Mouse (Mus musculus) MEL (cell line): ENCODE measurements around the gene Bsn. TPM values are rescaled to one million over a fixed set of nuclear protein-coding genes. Genes with fewer than 3 reads are reported as not detected.

ENCODE experiments used
- DNase-seq: peaks from one replicate; pipeline ENCODE4 v3.0.0; 2011; ENCODE audit warnings: low read depth, low spot score
- H3K27ac ChIP-seq: 2 replicates; pipeline ENCODE4 v1.5.1; 2012; ENCODE audit warnings: low read depth, mild to moderate bottlenecking, control low read depth, low read length, moderate library complexity; ENCODE audit not compliant: control insufficient read depth
- H3K27me3 ChIP-seq, 2 experiments: fragments of 150-350 bp in 1 of 2; sonication (generic) in 1 of 2; 2 replicates each; pipeline ENCODE4 v1.6.1; 2012; ENCODE audit warnings: low read length in 2 of 2, mild to moderate bottlenecking in 2 of 2, improper control_type of control experiment in 1 of 2, moderate library complexity in 1 of 2; ENCODE audit not compliant: insufficient read depth in 2 of 2, control insufficient read depth in 1 of 2
- H3K36me3 ChIP-seq, 2 experiments: 2 replicates each; pipeline ENCODE4 v1.6.1; 2012 to 2014; ENCODE audit warnings: low read length in 2 of 2, improper control_type of control experiment in 1 of 2, inconsistent platforms in 1 of 2, mild to moderate bottlenecking in 1 of 2; ENCODE audit not compliant: insufficient read depth in 2 of 2, control insufficient read depth in 1 of 2
- H3K4me1 ChIP-seq, 2 experiments: fragments of 150-350 bp in 1 of 2; sonication (generic) in 1 of 2; 2 replicates each; pipeline ENCODE4 v1.6.1; 2012; ENCODE audit warnings: low read length in 2 of 2, improper control_type of control experiment in 1 of 2, mild to moderate bottlenecking in 1 of 2; ENCODE audit not compliant: insufficient read depth in 2 of 2, control insufficient read depth in 1 of 2
- H3K4me3 ChIP-seq, 2 experiments: fragments of 150-350 bp in 1 of 2; sonication (generic) in 1 of 2; 2 replicates each; pipeline ENCODE4 v1.5.1; 2012; ENCODE audit warnings: low read depth in 2 of 2, low read length in 2 of 2, mild to moderate bottlenecking in 2 of 2, moderate library complexity in 2 of 2, control low read depth in 1 of 2, improper control_type of control experiment in 1 of 2; ENCODE audit not compliant: control insufficient read depth in 1 of 2, insufficient read depth in 1 of 2
- H3K79me2 ChIP-seq: 2 replicates; pipeline ENCODE4 v1.6.1; 2012; ENCODE audit warnings: mild to moderate bottlenecking, low read length, moderate library complexity; ENCODE audit not compliant: control insufficient read depth, poor library complexity, insufficient read depth
- H3K9ac ChIP-seq: 2 replicates; pipeline ENCODE4 v1.6.1; 2012; ENCODE audit warnings: low read depth, mild to moderate bottlenecking, control low read depth, low read length, moderate library complexity; ENCODE audit not compliant: control insufficient read depth, poor library complexity, severe bottlenecking
- H3K9me3 ChIP-seq: fragments of 150-350 bp; sonication (generic); replicated peaks from 2 replicates; pipeline ENCODE4 v1.6.1; 2012; ENCODE audit warnings: mild to moderate bottlenecking, low read length, improper control_type of control experiment, moderate library complexity; ENCODE audit not compliant: insufficient read depth
- CHD1 ChIP-seq: IDR thresholded peaks from 2 replicates; pipeline ENCODE4 v1.6.1; 2012; ENCODE audit warnings: low read depth, mild to moderate bottlenecking, inconsistent platforms, low read length, improper control_type of control experiment
- CHD2 ChIP-seq: IDR thresholded peaks from 2 replicates; pipeline ENCODE4 v1.6.1; 2011; ENCODE audit warnings: low read length, improper control_type of control experiment
- ELF1 ChIP-seq: IDR thresholded peaks from 2 replicates; pipeline ENCODE4 v1.6.1; 2014; ENCODE audit warnings: low read depth, mild to moderate bottlenecking, inconsistent platforms, low read length, improper control_type of control experiment, moderate library complexity
- KAT2A ChIP-seq: conservative IDR thresholded peaks from 2 replicates; pipeline ENCODE4 v1.6.1; 2012; ENCODE audit warnings: low read depth, low read length, improper control_type of control experiment, inconsistent platforms
- MAFK ChIP-seq: IDR thresholded peaks from 2 replicates; pipeline ENCODE4 v1.6.1; 2011; ENCODE audit warnings: low read depth, mild to moderate bottlenecking, low read length, improper control_type of control experiment, borderline replicate concordance
- MAX ChIP-seq: IDR thresholded peaks from 2 replicates; pipeline ENCODE4 v1.6.1; 2011; ENCODE audit warnings: low read length, improper control_type of control experiment
- MEF2A ChIP-seq: IDR thresholded peaks from 2 replicates; pipeline ENCODE4 v1.6.1; 2014; ENCODE audit warnings: low read depth, mild to moderate bottlenecking, inconsistent platforms, low read length, improper control_type of control experiment; ENCODE audit not compliant: poor library complexity, insufficient replicate concordance, severe bottlenecking; ENCODE audit errors: extremely low read depth
- MXI1 ChIP-seq: IDR thresholded peaks from 2 replicates; pipeline ENCODE4 v1.6.1; 2011; ENCODE audit warnings: mild to moderate bottlenecking, low read depth, low read length, improper control_type of control experiment
- MYB ChIP-seq: IDR thresholded peaks from 2 replicates; pipeline ENCODE4 v1.6.1; 2011; ENCODE audit warnings: mild to moderate bottlenecking, low read depth, low read length, improper control_type of control experiment
- MYC ChIP-seq: IDR thresholded peaks from 2 replicates; pipeline ENCODE4 v1.6.1; 2011; ENCODE audit warnings: low read depth, mild to moderate bottlenecking, low read length, improper control_type of control experiment, moderate library complexity
- NELFE ChIP-seq: IDR thresholded peaks from 2 replicates; pipeline ENCODE4 v1.6.1; 2011; ENCODE audit warnings: low read depth, low read length, improper control_type of control experiment
- POLR2AphosphoS5 ChIP-seq: IDR thresholded peaks from 2 replicates; pipeline ENCODE4 v1.6.1; 2012; ENCODE audit warnings: low read depth, borderline replicate concordance, mild to moderate bottlenecking, inconsistent platforms, low read length, moderate library complexity, mixed read lengths
- RCOR1 ChIP-seq: IDR thresholded peaks from 2 replicates; pipeline ENCODE4 v1.6.1; 2012; ENCODE audit warnings: low read depth, mild to moderate bottlenecking, inconsistent platforms, low read length, improper control_type of control experiment
- SMC3 ChIP-seq: IDR thresholded peaks from 2 replicates; pipeline ENCODE4 v1.6.1; 2011; ENCODE audit warnings: low read depth, low read length, improper control_type of control experiment
- TBP ChIP-seq: IDR thresholded peaks from 2 replicates; pipeline ENCODE4 v1.8.0; 2011; ENCODE audit warnings: low read depth, low read length, improper control_type of control experiment
- USF1 ChIP-seq: IDR thresholded peaks from 2 replicates; pipeline ENCODE4 v1.6.1; 2014; ENCODE audit warnings: low read depth, mild to moderate bottlenecking, inconsistent platforms, low read length, improper control_type of control experiment, moderate library complexity
- ZKSCAN1 ChIP-seq: IDR thresholded peaks from 2 replicates; pipeline ENCODE4 v1.6.1; 2012; ENCODE audit warnings: low read depth, mild to moderate bottlenecking, inconsistent platforms, low read length, improper control_type of control experiment, moderate library complexity
- ZMIZ1 ChIP-seq: IDR thresholded peaks from 2 replicates; pipeline ENCODE4 v1.6.1; 2012; ENCODE audit warnings: low read depth, mild to moderate bottlenecking, inconsistent platforms, low read length, improper control_type of control experiment, moderate library complexity
- ZNF384 ChIP-seq: IDR thresholded peaks from 2 replicates; pipeline ENCODE4 v1.6.1; 2012; ENCODE audit warnings: low read depth, mild to moderate bottlenecking, inconsistent platforms, low read length, improper control_type of control experiment
- polyA plus RNA-seq, 2 experiments: library from polyadenylated mRNA; stranded (reverse) in 1 of 2; unstranded in 1 of 2; fragments of >175 nt in 1 of 2; fragments of >200 nt in 1 of 2; gene quantifications; 2 replicates each; pipeline versions ENCODE4 v1.2.1 to v1.2.4; 2012; ENCODE audit warnings: low replicate concordance in 2 of 2, low read depth in 1 of 2; ENCODE audit not compliant: insufficient read length in 2 of 2, insufficient read depth in 1 of 2, missing spikeins in 1 of 2
- total RNA-seq: library from RNA; depleted of rRNA; stranded (reverse); fragments of 300-350 nt; gene quantifications from 2 replicates; pipeline ENCODE4 v1.2.3, GENCODE M21; 2012

Bsn gene
- total and polyA plus RNA-seq, 3 experiments: 3.5 to 5.6 TPM; not detected in 1

GRCm38 (mm10) chr9:108213105-108213504 is 22.9 kb upstream of the Bsn start:
- no peak for DNase-seq
- no peaks in the 10 kb centered on the region for H3K27me3 ChIP-seq
- H3K4me1 ChIP-seq: no peaks in the 10 kb centered on the region
- H3K27ac ChIP-seq: no peak overlapping the region
- no peak for TF ChIP-seq MYB
- TF ChIP-seq ELF1: no peak
- no peak for TF ChIP-seq USF1
- TF ChIP-seq CHD2: no peak
- no peak for TF ChIP-seq POLR2AphosphoS5
- no peaks in the 10 kb centered on the region for H3K9me3 ChIP-seq
- peaks cover 0 to 3% of the 10 kb centered on the region in 2 experiments; a peak in 2 of 4 replicates for H3K36me3 ChIP-seq
- H3K9ac ChIP-seq: no peak overlapping the region
- no peak overlapping the region for H3K4me3 ChIP-seq
- no peaks in the 10 kb centered on the region for H3K79me2 ChIP-seq

DNA sequence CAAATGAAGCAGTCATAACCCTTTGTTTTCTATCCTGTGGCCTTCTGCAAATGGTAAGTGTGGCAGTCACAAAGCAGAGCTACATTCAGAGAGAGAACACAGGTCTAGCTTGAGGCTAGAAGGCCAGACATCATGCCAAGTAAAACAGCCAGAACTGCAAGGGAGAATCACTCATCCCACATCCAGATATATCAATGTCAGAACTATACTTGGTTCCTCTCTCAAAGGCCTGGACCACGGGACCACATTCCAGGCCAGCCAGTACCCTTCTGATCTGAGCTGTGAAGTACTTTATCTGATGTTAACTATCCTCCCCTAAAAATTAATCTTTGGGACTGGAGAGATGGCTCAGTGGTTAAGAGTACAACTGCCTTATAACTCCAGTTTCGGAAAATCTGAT is 22.2 kb upstream of the Bsn start:
- Histone ChIP-seq H3K79me2 (no peaks in the 10 kb centered on the region), H3K4me1 (no peaks in the 10 kb centered on the region), H3K27me3 (no peaks in the 10 kb centered on the region), H3K36me3 (peaks cover 0 to 3% of the 10 kb centered on the region in 2 experiments; a peak in 2 of 4 replicates)
- TF ChIP-seq ZKSCAN1 (no peak), NELFE (no peak), RCOR1 (no peak), ZMIZ1 (no peak), MYC (no peak), MAFK (no peak), CHD1 (no peak), MAX (no peak), MEF2A (no peak), MYB (no peak), ZNF384 (no peak), USF1 (no peak), TBP (no peak), MXI1 (no peak), SMC3 (no peak), KAT2A (no peak)
- TF ChIP-seq, all 39 proteins: peak for 0
- Histone ChIP-seq H3K27ac (no peak overlapping the region), H3K4me3 (no peak overlapping the region), H3K9ac (no peak overlapping the region), H3K9me3 (no peaks in the 10 kb centered on the region)
- no peak for DNase-seq
